8 mouse cellular contexts compared by ENCODE assay signal in the genomic region with DNA sequence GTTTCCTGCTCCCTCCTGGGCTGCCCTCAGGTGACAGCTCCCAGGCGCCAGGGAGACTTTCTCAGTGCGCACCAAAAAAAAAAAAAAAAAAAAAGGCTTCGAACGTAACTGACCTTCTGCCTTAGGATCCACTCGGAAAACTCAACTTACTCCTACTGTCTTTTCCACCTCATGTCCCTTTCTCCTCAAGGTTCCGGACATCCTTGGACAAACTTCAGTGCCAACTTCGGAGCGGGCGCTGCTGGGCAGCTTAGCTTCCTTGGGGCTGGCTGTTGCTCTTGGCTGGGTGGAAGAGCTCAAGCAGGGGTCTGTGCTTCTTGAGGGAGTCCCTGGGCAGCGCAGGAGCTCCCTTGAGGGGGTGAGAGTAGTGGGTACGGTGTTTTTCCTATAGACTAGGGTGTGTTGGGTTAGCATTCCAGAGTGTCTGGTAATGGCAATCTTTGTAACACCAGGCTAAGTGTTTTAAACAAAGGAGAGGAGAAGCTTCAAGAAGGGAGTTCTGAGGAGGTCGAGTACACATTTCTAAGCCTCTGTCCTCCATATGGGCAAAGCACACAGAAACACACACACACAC. TPM values are rescaled to one million over a fixed set of nuclear protein-coding genes. Genes with fewer than 3 reads are reported as not detected.
A peak's percentile ranks its signal among the peaks of the same experiment; 100 is the strongest.
DNase-seq lines count a peak whose midpoint lies in the region; ATAC-seq and TF ChIP-seq lines count a peak whose summit lies in the region.

No protein-coding gene starts in this region.

- peak overlapping the region; percentile 31 for H3K9ac ChIP-seq in ES-Bruce4 (ENCODE audit: low read depth, poor library complexity, severe bottlenecking)
- peak overlapping the region; percentile 80 for H3K9ac ChIP-seq in embryonic facial prominence, embryonic 12.5 days

- H3K27ac ChIP-seq in ES-Bruce4 (ENCODE audit: insufficient read depth, low read length), result no peak overlapping the region
- peak overlapping the region; percentile 74 for H3K27ac ChIP-seq in embryonic facial prominence, embryonic 12.5 days

- no peaks in the 10 kb centered on the region for H3K4me1 ChIP-seq in ES-Bruce4 (ENCODE audit: control insufficient read depth, insufficient read depth, low read length)
- H3K4me1 ChIP-seq in embryonic facial prominence, embryonic 12.5 days, result peaks cover 11% of the 10 kb centered on the region; the same call in 1 of the 2 replicates

- TF ChIP-seq CTCF in ES-Bruce4 (IDR thresholded peaks at IDR 0.05; ENCODE audit: low read depth, low read length), result no peak

- TF ChIP-seq EP300 in ES-Bruce4 (IDR thresholded peaks at IDR 0.05; ENCODE audit: insufficient read depth, low read depth, low read length), result no peak

- no peak for TF ChIP-seq POLR2A in ES-Bruce4 (IDR thresholded peaks at IDR 0.05; ENCODE audit: insufficient read depth, low read length)

- H3K4me2 ChIP-seq in embryonic facial prominence, embryonic 12.5 days (replicated peaks), result peak overlapping the region; percentile 83

- H3K27me3 ChIP-seq in ES-Bruce4 (ENCODE audit: control insufficient read depth, insufficient read depth, low read length, poor library complexity, severe bottlenecking), result peaks cover 1% of the 10 kb centered on the region; the same call in 1 of the 2 replicates
- H3K27me3 ChIP-seq in embryonic facial prominence, embryonic 12.5 days, result no peaks in the 10 kb centered on the region

- intact Hi-C loops in heart, postnatal 10 days (cut with DNase I), result loop anchor here (2.0 kb wide), 1 partner anchor 48 kb away; no protein-coding TSS in a partner anchor

- no peak for ATAC-seq in embryonic facial prominence, embryonic 12.5 days (ENCODE audit: insufficient number of reproducible peaks, insufficient read depth, low FRiP score, low TSS enrichment)
- ATAC-seq in erythroid progenitor cell, adult 5-6 weeks (replicated peaks; ENCODE audit: low FRiP score, poor library complexity, severe bottlenecking), result no peak

- WGBS in embryonic facial prominence, embryonic 12.5 days, result 0% methylated on average over 11 of the region's 12 CpGs

- peak overlapping the region; percentile 80 for H3K4me3 ChIP-seq in ES-Bruce4 (ENCODE audit: low read depth, low read length)
- H3K4me3 ChIP-seq in embryonic facial prominence, embryonic 12.5 days, result peak overlapping the region; percentile 71

- peak; percentile 47 for DNase-seq in 416B (ENCODE audit: low read depth)
- peak; percentile 45 to 51 for DNase-seq in heart, postnatal 10 days
- peak; percentile 34 for DNase-seq in kidney, postnatal 10 days
- peak; percentile 28 for DNase-seq in lung, postnatal 14 days
- peak; percentile 22 for DNase-seq in ovary, postnatal 14 days (ENCODE audit: low spot score)

- H3K9me3 ChIP-seq in ES-Bruce4 (replicated peaks; ENCODE audit: control insufficient read depth, insufficient read depth, low read length, poor library complexity, severe bottlenecking), result no peaks in the 10 kb centered on the region
- no peaks in the 10 kb centered on the region for H3K9me3 ChIP-seq in embryonic facial prominence, embryonic 12.5 days

- no peaks in the 10 kb centered on the region for H3K36me3 ChIP-seq in ES-Bruce4 (ENCODE audit: control insufficient read depth, insufficient read depth, low read length, poor library complexity, severe bottlenecking)
- H3K36me3 ChIP-seq in embryonic facial prominence, embryonic 12.5 days, result no peaks in the 10 kb centered on the region

RNA-seq across cellular contexts. Expression of a gene that starts 1.4 kb away (rescaled TPM):
- polyA plus RNA-seq in ES-Bruce4 (2011; ENCODE audit: insufficient read depth, insufficient read length, low read depth, missing spikeins), result 49.1 and 52.4 TPM in 2 replicates
- 148 and 164 TPM in 2 replicates for polyA plus RNA-seq in embryonic facial prominence, embryonic 12.5 days (2016; fragmentation: Nextera tagmentation; extraction: Ambion mirVana)
- total RNA-seq in heart, postnatal 10 days (2021), result 10 to 100 TPM; 77.9 to 87.8 TPM
- total RNA-seq in erythroid progenitor cell, adult 5-6 weeks (2015; ENCODE audit: low replicate concordance), result 5.4 and 6.5 TPM in 2 replicates
- total RNA-seq in erythroid progenitor cell, adult 5-6 weeks (2017; ENCODE audit: low replicate concordance), result 2.0 and 6.7 TPM in 2 replicates

Comparison
In these comparisons a context has a peak if more than half of its experiments do, and no peak if none do; other contexts are left out.
1. RNA of a gene that starts 1.4 kb away (total RNA-seq): 77.9 to 87.8 TPM in heart, postnatal 10 days; 2.0 to 6.7 TPM in erythroid progenitor cell, adult 5-6 weeks; every median in the first group is over 10 times any median in the second.
2. Peak in every context shown above with its lines, with median percentiles within 50 percentile points of each other: DNase-seq.